Mouse (Mus musculus): ENCODE data around the gene Gpa33.

DNA sequence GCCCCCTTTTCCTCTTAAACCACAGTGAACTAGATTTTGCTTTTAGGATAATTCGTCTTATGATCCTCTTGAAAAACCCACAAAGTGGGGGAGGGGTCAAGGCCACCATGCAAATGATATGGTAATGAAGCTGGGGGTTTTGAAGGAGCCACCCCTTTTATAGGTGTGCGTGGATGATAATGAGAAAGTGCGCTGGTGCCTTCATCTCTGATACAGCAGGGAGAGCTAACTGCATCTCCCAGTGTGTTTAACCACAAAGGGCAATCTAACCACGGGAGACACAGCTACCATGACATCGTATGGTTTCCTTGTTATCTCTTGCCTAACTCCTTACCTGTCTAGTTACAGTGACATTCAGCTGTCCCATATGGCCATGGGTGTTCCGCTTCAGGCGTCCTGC lies 20.0 kb downstream of the Gpa33 start:
- no peak for TF ChIP-seq CTCF (IDR thresholded peaks at IDR 0.05; ENCODE audit: low read depth)
- TF ChIP-seq EP300 (IDR thresholded peaks at IDR 0.05; ENCODE audit: low read depth) = no peak

Data from liver, embryonic 14.5 days (tissue).